ENCODE assay signal across 9 mouse cellular contexts in the genomic region with DNA sequence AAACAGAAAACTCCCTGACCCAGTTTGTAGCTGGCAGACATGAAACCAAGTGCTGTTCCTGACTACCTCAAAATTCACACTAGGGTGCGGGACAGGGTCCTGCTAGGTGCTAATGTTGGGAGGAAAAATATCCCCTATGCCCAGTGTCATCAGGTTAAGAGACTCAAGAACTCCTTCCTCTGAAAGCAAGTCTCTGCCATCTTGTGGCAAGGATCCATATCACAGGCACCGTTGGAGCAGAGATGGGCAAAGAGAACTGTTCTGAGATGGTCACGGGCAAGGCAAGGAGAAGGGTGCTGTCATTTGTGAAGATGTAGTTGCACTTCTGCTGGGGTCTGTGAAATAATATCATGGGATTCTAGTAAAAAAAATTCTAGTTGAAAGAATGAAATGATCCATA. TPM values are rescaled to one million over a fixed set of nuclear protein-coding genes. Genes with fewer than 3 reads are reported as not detected.
A peak's percentile ranks its signal among the peaks of the same experiment; 100 is the strongest.
DNase-seq lines count a peak whose midpoint lies in the region; ATAC-seq and TF ChIP-seq lines count a peak whose summit lies in the region.
"Had no signal": no experiment of that assay in that cellular context is flagged by ENCODE, and none has a peak within 500 bp of the region (broad histone marks: within the 10 kb centered on the region; RNA-seq: fewer than 3 reads in every experiment).

No protein-coding gene starts in this region.

- peak; percentile 8 to 26 for DNase-seq in heart, adult 2 months
- DNase-seq in heart, postnatal 25 days (ENCODE audit: low spot score): no peak
- peak; percentile 32 for DNase-seq in A20 (ENCODE audit: low read depth, low spot score)
- peak; percentile 55 to 68 for DNase-seq in adrenal gland, postnatal 36 days
- DNase-seq in frontal cortex, postnatal 25 days (ENCODE audit: low spot score in 2 of 2): peak; percentile 23 to 47
- DNase-seq in layer of hippocampus, adult 9-11 months: peak; percentile 50
- peak; percentile 4 for DNase-seq in naive thymus-derived CD4-positive, alpha-beta T cell, adult 2 months (ENCODE audit: low read depth)

- WGBS in heart, adult 2 months: 41% methylated on average over 3 of the region's 3 CpGs

- H3K4me3 ChIP-seq in heart, adult 2 months: no peak overlapping the region
- H3K4me3 ChIP-seq: hindbrain, embryonic 15.5 days had no signal

- intact Hi-C loops in heart, adult 2 months (cut with DNase I): loop anchor here (1.0 to 2.0 kb wide), 2 partner anchors 43 to 127 kb away; no protein-coding TSS in a partner anchor
- intact Hi-C loops in heart, postnatal 25 days (cut with DNase I): loop anchor here (1.0 to 5.0 kb wide), 2 partner anchors 42 to 127 kb away; no protein-coding TSS in a partner anchor

- peak; percentile 70 for TF ChIP-seq CTCF in heart, adult 2 months (IDR thresholded peaks at IDR 0.05)

- TF ChIP-seq POLR2A in heart, adult 2 months (IDR thresholded peaks at IDR 0.05; ENCODE audit: insufficient read depth, low read depth, low read length): no peak

- TF ChIP-seq EP300 in heart, adult 2 months (IDR thresholded peaks at IDR 0.05; ENCODE audit: insufficient read depth, low read depth, low read length): no peak

- ATAC-seq in inflammation-experienced regulatory T-cells, adult 6 months: no peak

- no peaks in the 10 kb centered on the region for H3K27me3 ChIP-seq in heart, adult 2 months (ENCODE audit: control insufficient read depth, insufficient read depth, low read length)
- H3K27me3 ChIP-seq: hindbrain, embryonic 15.5 days had no signal

- no peaks in the 10 kb centered on the region for H3K79me2 ChIP-seq in heart, adult 2 months (replicated peaks; ENCODE audit: control insufficient read depth, insufficient read depth, low read length)

- no peak overlapping the region for H3K9ac ChIP-seq in heart, adult 2 months (ENCODE audit: low read depth, low read length)
- H3K9ac ChIP-seq: hindbrain, embryonic 15.5 days had no signal

- H3K27ac ChIP-seq in heart, adult 2 months: no peak overlapping the region
- H3K27ac ChIP-seq: hindbrain, embryonic 15.5 days had no signal

- H3K4me1 ChIP-seq in heart, adult 2 months (ENCODE audit: control insufficient read depth, insufficient read depth, low read length): no peaks in the 10 kb centered on the region
- H3K4me1 ChIP-seq: hindbrain, embryonic 15.5 days had no signal

- no peaks in the 10 kb centered on the region for H3K36me3 ChIP-seq in heart, adult 2 months (ENCODE audit: control insufficient read depth, insufficient read depth, low read length)
- H3K36me3 ChIP-seq: hindbrain, embryonic 15.5 days had no signal

RNA-seq across cellular contexts. Expression of gene Megf9, which starts 44.9 kb away (rescaled TPM):
- 10 to 100 TPM; 10.8 to 12.9 TPM for total RNA-seq in heart, adult 2 months (2021)
- polyA plus RNA-seq in heart, adult 2 months (2012; rRNA removed): 5.5 TPM in 2 replicates
- 10 to 100 TPM; 12.1 to 12.9 TPM for total RNA-seq in heart, postnatal 25 days (2021)
- total RNA-seq in adrenal gland, postnatal 36 days (2021): 10 to 100 TPM; 26.0 to 43.4 TPM
- under 1 TPM; 0.39 to 0.78 (median 0.70) TPM for polyA plus RNA-seq in inflammation-experienced regulatory T-cells, adult 6 months (2017; shearing (Covaris generic))
